Mouse (Mus musculus): ENCODE data around the gene Ganc.

DNA sequence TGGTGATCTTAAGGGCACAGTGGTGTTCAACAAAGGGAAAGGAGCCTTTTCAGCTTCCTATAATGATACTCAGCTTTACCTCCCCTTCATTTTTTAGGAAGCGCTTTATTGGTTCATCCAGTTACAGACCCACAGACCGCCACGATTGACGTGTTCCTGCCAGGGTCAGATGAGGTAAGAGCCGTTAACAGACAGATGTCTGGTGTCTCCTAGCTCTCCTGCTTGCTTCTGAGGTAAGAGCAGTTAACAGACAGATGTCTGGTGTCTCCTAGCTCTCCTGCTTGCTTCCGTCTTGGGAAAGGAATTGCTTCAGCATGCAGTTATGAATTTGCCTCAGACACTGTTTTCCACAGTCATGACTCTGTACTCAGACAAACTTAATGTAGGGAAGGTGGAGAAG, 47.0 kb downstream of the Ganc start:
- TF ChIP-seq CTCF (IDR thresholded peaks at IDR 0.05; ENCODE audit: low read depth, low read length) (no peak), POLR2A (IDR thresholded peaks at IDR 0.05; ENCODE audit: borderline replicate concordance, low read depth, low read length) (no peak)

Measured in bone marrow macrophage, adult 2 months (primary cell).